Mouse (Mus musculus) forelimb bud, embryonic 11.5 days (tissue): ENCODE results near the gene Fam155a.
A peak's percentile ranks its signal among the peaks of the same experiment; 100 is the strongest.
"Not testable (repeated sequence)": the region's sequence is repeated elsewhere in the genome, so short reads cannot be mapped to it uniquely, and the experiment has no call there.

ENCODE experiments used
- DNase-seq: peaks from one replicate; pipeline ENCODE4 v3.0.0-alpha.2; 2012; ENCODE audit warnings: low read depth, low spot score

Fam155a gene

GRCm38 (mm10) chr8:9660014-9660413, 110.9 kb downstream of the Fam155a start:
- not testable (repeated sequence) for DNase-seq

- DNase-seq = no peak
These were observed 114.1 kb downstream of the Fam155a start for GRCm38 (mm10) chr8:9656901-9657300.

- no peak for DNase-seq
These were observed 116.1 kb downstream of the Fam155a start for GRCm38 (mm10) chr8:9654826-9655225.

DNA sequence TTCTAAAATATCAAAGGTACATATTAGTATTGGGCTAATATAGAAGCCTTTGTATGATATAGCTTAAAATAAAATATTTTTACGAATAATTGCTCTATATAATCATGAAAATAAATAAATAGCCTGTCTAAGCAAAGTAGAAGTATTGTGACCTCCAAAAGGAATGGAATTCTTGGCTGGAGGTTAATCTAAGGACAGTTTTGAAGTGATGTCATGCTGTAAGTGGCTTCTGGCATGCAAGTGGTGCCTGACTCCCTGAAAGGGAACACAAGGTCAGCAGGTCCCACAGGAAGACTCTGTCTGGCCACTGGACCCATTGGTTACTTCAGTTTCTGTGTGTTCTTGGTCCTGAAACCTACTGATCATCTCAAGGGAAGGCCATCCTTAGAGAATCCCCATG, 117.3 kb downstream of the Fam155a start:
- DNase-seq = no peak

DNA sequence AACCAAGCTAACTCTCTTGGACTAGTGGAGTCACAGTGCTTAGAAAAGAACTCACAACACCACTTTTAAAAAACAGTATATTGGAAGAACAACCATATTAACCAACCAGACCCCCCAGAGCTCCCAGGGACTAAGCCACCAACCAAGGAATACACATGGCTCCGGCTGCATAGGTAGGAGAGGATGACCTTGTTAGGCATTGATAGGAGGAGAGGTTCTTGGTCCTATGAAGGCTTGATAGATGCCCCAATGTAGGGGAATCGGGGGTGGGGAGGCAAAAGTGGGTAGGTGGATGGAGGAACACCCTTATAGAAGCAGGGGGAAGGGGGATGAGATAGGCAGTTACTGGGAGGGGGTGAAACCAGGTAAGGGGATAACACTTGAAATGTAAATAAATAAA, 132.8 kb downstream of the Fam155a start:
- DNase-seq = no peak

DNA sequence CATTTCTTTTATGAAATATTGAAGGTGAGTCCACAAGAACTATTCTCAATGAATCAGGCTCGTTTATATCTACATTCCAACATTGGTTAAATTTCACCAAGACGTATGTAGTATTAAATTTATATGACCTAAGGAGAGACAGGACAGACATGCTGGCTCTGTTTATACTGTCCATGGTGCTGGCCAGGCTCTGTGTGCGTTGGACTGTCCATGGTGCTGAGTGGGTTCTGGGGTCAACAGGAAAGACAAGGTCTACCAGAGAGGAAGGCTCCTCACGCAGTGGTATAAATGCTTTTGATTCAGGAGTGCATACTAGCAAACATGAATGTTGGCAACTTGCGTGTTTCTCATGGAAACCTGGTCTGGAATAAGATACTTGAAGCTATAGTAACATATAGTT, 135.7 kb downstream of the Fam155a start:
- DNase-seq = peak; percentile 43

- no peak for DNase-seq
These were observed 163.8 kb downstream of the Fam155a start for GRCm38 (mm10) chr8:9607086-9607701.

- no peak for DNase-seq
These were observed 175.0 kb downstream of the Fam155a start for GRCm38 (mm10) chr8:9596003-9596402.

DNA sequence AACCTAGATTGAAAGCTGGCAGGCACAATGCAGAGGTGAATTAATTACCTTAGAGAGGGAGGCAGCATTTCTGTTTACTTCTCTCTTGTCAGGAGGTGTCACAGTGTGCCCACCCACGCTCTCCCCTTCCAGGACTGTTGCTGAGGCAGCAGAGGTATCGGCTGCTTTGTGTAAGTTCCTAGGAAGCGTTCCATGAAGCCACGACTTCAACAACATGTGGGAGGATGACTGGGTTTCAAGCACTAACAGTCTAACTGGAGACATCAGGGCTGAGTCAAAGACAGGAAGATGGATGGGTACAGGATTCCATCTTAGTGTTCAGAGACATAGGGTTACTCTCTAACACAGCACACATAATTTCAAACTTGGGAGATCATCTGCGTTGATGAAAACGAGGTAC, 189.1 kb downstream of the Fam155a start:
- DNase-seq = no peak

GRCm38 (mm10) chr8:9580192-9580591, 190.8 kb downstream of the Fam155a start:
- peak; percentile 23 for DNase-seq

GRCm38 (mm10) chr8:9571977-9572376, 199.0 kb downstream of the Fam155a start:
- DNase-seq = no peak

DNA sequence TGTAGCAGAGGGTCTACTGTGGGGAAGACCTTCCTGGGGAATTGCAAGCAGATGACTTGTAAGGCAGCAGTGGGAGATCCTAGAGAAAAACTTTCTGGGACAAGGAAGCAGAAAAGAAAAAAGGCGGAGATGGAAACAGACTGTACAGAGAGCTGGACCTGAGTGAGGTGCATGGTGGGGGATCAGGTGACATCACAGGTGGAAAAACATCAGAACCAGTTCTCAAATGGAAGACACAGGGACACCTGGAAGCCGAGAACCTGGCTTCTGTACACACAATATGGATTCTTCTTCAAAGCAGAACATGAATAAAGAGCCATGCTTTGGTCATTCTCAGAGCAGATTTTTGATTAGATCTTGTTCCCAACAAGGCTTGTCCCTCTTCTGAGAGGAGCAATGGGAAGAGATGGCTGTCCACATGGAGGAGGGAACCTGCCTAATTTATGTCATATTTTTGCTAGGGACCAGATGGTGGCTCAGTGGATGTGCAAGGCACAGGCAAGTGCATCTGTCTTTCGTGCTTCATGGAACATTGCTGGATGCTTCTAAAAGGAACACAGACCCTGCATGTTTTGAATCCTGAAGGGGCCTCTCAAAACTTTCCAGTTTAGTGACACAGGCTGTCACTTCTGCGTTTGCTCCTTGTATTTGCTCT, 201.3 kb downstream of the Fam155a start:
- DNase-seq = no peak

GRCm38 (mm10) chr8:9549199-9549598, 221.8 kb downstream of the Fam155a start:
- no peak for DNase-seq

GRCm38 (mm10) chr8:9547558-9547954, 223.4 kb downstream of the Fam155a start:
- DNase-seq = no peak

GRCm38 (mm10) chr8:9546919-9547557, 223.9 kb downstream of the Fam155a start:
- no peak for DNase-seq

GRCm38 (mm10) chr8:9546429-9546828, 224.5 kb downstream of the Fam155a start:
- DNase-seq = no peak

DNA sequence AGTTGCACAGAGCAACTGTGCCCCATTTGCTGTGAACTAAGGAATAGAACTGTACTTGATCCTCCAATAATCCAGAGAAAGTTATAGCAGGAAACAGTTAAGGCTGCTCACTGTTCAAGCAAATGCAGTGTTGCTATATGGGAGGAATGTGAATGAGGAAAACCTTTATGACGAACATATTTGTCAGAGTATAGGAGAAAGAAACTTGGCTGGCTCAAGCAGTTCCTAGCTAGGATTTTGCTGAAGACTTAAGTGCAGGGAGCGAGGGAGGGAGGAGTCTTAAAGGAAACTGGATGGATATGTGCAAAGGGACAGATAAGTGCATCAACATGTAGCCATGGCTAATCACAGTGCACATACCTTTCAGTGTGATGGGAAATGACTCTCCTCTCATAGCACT, 225.3 kb downstream of the Fam155a start:
- no peak for DNase-seq

DNA sequence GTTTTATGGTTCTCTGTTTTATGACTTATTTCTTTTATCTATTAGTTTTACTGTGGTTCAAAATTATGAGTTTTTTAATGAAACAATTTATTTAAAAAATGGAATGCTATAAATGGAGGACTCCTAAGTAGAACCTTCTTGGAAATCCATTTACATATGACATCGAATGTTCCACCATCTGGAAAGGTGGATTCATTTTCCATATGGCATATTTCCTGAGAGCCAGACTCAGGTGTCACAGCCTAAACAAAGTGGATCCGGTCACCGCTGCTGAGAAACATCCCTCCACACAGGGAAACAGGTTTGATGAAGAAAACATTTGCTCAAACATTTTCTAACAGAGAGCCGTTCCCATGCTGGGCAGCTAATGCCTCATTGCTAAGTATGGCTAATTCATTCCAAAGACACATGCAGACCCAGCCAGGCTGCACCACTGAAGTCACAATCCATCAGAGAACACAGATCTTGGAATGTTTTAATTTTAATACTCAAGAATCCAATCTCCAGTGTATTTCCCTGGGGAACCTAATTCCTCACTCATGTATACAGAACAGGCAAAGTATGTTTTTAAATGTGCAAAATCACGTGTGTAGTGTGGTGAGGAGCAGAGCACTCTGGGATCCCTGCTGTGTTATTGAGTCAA, 235.1 kb downstream of the Fam155a start:
- DNase-seq = peak; percentile 18

DNA sequence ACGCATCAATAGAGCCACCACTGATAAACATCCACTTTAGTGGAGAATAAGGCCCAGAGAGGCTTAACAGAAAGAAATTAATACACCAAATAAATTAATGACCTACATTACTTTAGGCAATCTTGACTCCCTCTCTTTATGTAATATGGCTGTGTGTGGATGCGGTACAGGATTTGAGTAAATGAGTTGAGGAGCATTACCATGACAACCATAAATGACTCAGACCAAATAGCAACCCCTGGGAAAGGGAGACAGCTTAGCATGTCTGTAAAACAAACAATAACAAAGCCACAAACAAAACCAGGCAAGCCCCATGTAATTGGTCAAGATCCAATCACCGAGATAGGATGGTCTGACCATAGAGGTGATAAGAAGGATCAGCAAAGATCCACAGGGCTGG, 244.4 kb downstream of the Fam155a start:
- no peak for DNase-seq

DNA sequence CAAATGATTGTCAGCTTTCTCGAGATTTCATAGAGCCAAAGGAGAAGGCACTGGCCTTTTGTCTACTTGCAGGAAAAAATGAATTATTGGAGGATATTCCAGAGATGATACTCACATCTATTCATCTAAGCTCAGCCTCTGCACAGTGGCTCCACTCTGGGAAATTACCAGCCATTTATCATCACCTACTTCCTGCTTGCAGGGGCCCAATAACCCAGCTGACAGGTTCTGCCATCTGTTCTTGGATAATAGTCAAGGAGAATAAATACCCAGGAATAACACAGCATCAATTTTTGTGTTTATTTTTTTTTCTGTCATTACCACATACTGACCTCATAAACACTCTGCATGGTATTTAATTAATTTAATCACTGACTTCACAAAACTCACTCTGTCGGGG, 249.4 kb downstream of the Fam155a start:
- no peak for DNase-seq

DNA sequence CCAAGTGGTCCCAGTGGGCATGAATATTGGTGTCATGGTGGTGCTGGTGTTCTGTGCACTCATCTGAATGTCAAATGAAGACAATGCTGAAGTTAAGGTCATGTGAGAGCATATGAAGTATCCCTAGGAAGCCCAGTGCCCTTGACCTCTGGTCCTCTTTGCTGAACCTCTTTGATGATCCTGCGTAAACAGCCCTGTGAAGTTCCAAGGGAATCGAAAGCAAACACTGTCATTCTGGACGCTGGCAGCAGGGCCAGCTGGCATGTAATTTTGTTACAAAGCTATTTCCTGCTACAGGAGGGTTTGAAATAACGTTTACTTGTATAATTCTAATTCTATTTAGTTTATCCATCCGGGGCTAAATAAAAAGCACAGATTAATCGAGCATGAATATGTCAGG, 270.2 kb downstream of the Fam155a start:
- DNase-seq = no peak

DNA sequence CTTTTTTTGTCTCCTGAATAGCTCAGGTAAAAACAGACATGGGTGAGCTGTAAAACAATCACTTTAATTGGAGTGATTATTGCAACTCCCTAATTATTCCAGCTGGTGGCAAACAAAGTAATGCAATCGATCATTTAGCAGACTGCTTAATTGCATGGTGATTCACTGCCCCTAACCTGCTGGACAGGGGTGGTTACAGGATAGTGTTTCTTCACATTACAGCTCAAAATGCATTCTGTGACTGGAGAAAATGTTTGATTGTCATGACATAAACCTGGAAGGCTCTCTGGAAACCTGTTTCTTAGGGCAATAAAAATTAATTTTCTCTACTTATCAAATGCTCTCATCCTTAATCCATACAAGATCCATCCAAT, 276.7 kb downstream of the Fam155a start:
- DNase-seq = no peak
